Mouse (Mus musculus): ENCODE data around the gene Ppef1.

The Ppef1 gene

DNA sequence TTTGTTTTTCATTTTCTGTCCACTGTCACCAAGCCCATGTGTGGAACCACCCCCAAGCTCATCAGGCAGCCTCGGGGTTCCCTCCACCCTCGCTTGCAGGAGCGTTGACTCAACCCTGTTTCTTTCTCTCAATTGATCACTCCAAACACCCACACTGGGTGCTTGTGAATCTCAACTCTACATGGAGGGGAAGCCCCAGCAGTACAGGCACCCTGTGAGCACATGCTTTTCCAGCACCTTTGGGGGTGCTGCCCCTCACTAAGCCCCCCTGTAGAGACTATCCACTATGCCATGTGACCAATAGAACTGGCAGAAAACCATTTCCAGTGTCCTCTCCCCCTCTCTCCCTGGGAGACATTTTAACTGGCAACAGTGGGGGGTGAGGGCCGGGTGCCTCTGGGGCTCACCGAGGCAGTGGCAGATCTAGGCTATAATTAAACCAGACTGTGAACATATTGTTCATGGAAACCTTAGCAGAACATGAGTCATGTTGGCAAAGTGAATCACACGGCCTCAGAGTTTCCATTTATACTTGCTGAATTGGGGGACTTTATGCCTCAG is 131.5 kb downstream of the Ppef1 start:
- no peaks in the 10 kb centered on the region for H3K27me3 ChIP-seq (ENCODE audit: insufficient read depth, low read length)
- no peaks in the 10 kb centered on the region for H3K9me3 ChIP-seq (ENCODE audit: low read length)
- H3K36me3 ChIP-seq (ENCODE audit: insufficient read depth, low read length) = no peaks in the 10 kb centered on the region
- H3K4me3 ChIP-seq (replicated peaks; ENCODE audit: low read length) = no peak overlapping the region
- TF ChIP-seq CTCF (conservative IDR thresholded peaks at IDR 0.05; ENCODE audit: low read length) (no peak), NANOG (IDR thresholded peaks at IDR 0.05; ENCODE audit: borderline replicate concordance, low read length) (no peak), POU5F1 (IDR thresholded peaks at IDR 0.05; ENCODE audit: borderline replicate concordance, low read length) (no peak)
- H3K4me1 ChIP-seq (replicated peaks; ENCODE audit: low read depth, low read length) = no peaks in the 10 kb centered on the region

DNA sequence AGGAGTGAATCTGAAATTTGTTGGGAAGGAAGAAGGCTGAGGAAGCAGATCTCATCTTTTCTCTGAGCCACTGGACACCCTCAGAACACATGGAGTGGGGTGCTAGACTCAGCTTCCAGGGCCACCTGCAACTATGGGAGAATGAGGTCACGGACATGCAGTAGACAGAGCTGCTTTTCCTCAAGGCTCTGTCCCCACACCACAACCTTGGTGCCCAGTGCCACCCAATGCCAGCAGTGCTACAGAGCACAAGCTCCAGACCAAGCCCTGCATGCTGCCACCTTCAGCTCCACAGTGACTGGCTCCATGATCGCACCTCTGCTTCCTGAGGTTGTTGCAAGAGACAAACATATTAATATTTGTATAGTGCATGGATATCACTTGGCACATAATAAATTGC is 132.2 kb downstream of the Ppef1 start:
- no peak overlapping the region for H3K4me3 ChIP-seq (replicated peaks; ENCODE audit: low read length)
- TF ChIP-seq NANOG (IDR thresholded peaks at IDR 0.05; ENCODE audit: borderline replicate concordance, low read length) (no peak), POU5F1 (IDR thresholded peaks at IDR 0.05; ENCODE audit: borderline replicate concordance, low read length) (no peak), CTCF (conservative IDR thresholded peaks at IDR 0.05; ENCODE audit: low read length) (no peak)
- no peaks in the 10 kb centered on the region for H3K27me3 ChIP-seq (ENCODE audit: insufficient read depth, low read length)
- no peaks in the 10 kb centered on the region for H3K9me3 ChIP-seq (ENCODE audit: low read length)
- H3K4me1 ChIP-seq (replicated peaks; ENCODE audit: low read depth, low read length) = no peaks in the 10 kb centered on the region
- no peaks in the 10 kb centered on the region for H3K36me3 ChIP-seq (ENCODE audit: insufficient read depth, low read length)

DNA sequence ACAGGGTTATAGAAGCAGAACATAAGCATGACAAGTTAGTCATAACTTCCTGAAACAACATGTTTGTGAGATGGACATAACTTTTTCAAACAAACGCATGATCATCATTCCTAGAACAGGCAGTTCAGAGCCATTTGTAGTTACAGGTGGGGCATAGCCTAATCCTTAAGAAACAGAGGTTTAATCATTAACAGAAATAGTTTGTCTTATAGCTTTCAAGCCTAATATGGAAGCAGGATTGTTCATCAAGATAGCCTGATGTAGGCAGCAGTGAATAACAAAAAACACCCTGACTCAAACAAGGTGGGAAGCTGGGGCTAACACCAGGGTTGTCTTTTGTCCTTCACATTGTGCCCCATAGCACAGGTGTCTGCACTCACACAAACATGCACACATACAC is 132.8 kb downstream of the Ppef1 start:
- no peaks in the 10 kb centered on the region for H3K9me3 ChIP-seq (ENCODE audit: low read length)
- H3K36me3 ChIP-seq (ENCODE audit: insufficient read depth, low read length) = no peaks in the 10 kb centered on the region
- no peak for TF ChIP-seq NANOG (IDR thresholded peaks at IDR 0.05; ENCODE audit: borderline replicate concordance, low read length)
- TF ChIP-seq CTCF (conservative IDR thresholded peaks at IDR 0.05; ENCODE audit: low read length) = no peak
- no peak for TF ChIP-seq POU5F1 (IDR thresholded peaks at IDR 0.05; ENCODE audit: borderline replicate concordance, low read length)
- H3K4me3 ChIP-seq (replicated peaks; ENCODE audit: low read length) = no peak overlapping the region
- H3K27me3 ChIP-seq (ENCODE audit: insufficient read depth, low read length) = no peaks in the 10 kb centered on the region
- no peaks in the 10 kb centered on the region for H3K4me1 ChIP-seq (replicated peaks; ENCODE audit: low read depth, low read length)

DNA sequence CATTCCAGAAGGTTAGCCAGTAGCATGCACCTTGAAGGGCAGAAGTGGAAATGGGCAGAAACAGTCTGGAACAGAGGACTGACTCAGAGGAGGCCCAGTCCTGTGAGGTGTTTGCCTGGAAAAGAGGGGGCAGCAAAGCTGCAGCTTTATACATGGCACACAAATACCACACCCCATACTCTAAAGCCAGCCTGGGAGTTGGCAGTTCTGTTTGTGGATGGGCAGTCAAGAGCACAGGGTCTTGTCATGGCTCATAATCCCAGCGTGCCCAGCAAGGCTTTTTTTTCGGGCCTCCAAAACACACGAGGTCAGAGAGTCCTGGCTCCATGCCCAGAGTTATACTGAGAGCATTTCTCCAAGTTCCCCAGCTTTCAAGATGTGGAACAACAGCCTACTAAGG is 134.5 kb downstream of the Ppef1 start:
- no peaks in the 10 kb centered on the region for H3K27me3 ChIP-seq (ENCODE audit: insufficient read depth, low read length)
- H3K4me3 ChIP-seq (replicated peaks; ENCODE audit: low read length) = no peak overlapping the region
- no peaks in the 10 kb centered on the region for H3K9me3 ChIP-seq (ENCODE audit: low read length)
- no peaks in the 10 kb centered on the region for H3K4me1 ChIP-seq (replicated peaks; ENCODE audit: low read depth, low read length)
- H3K36me3 ChIP-seq (ENCODE audit: insufficient read depth, low read length) = no peaks in the 10 kb centered on the region
- no peak for TF ChIP-seq NANOG (IDR thresholded peaks at IDR 0.05; ENCODE audit: borderline replicate concordance, low read length)
- TF ChIP-seq CTCF (conservative IDR thresholded peaks at IDR 0.05; ENCODE audit: low read length) = no peak
- TF ChIP-seq POU5F1 (IDR thresholded peaks at IDR 0.05; ENCODE audit: borderline replicate concordance, low read length) = no peak

DNA sequence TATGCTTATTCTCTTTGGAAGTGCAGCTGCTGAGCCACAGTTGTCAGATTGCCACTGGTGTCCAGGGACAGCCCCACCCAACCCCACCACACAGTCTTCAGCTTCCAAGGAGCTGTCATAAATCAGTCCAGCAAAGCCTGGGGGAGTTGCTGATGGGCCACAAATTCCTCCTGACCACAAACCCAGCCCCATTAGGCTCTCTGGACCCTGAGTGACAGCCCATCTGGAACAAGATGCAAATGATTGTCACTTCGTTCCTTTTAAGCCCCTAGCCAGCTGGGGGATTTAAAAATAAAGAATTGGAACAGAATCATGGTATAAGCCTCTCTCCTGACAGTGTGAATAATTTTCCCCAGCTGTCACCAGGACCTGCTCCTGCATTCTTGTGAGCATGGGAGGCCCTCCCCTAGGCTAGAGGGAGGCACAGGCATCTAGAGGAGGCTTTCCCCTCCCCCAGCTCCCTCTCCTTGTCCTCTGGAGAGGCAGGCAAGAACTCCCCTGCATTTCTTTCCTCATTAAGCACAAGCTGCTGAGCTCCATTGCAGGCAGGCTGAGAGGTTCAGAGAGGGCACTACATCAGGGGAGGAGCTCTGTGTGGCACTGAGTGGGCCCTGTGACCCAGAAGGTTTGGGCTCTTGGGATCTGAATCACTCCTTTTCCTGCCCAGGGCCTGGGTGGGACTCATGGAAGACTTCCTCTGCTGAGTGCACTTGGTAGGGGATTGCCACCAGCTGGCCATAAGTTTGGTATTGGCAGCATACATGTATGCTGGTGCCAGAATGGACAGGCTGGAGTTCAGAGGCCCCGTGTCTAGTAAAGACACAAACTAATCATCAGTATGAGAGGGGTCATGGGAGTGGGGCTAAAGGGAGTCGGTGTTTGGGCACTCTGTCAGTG is 136.8 kb downstream of the Ppef1 start:
- TF ChIP-seq POU5F1 (IDR thresholded peaks at IDR 0.05; ENCODE audit: borderline replicate concordance, low read length) (no peak), CTCF (conservative IDR thresholded peaks at IDR 0.05; ENCODE audit: low read length) (no peak), NANOG (IDR thresholded peaks at IDR 0.05; ENCODE audit: borderline replicate concordance, low read length) (no peak)
- Histone ChIP-seq H3K27me3 (ENCODE audit: insufficient read depth, low read length) (no peaks in the 10 kb centered on the region), H3K4me3 (replicated peaks; ENCODE audit: low read length) (no peak overlapping the region)

DNA sequence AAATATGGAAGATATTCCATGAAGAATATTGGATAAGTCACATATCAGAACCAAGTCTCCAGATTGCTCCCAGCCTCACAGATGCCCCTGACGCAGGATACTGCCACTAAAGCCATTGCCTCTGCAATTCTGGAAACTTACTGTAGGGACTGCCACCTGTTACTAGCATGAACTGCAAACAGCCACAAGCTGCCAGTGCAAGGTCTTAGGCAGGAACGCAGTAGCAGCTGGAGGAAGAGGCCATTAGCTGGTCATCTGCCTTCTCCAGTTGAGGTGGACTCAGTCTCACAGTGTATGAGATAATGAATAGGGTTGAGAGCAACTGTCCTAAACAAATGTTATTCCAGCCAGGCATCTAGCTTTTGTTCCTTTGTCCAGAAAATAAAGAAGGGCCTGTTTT is 137.5 kb downstream of the Ppef1 start:
- no peaks in the 10 kb centered on the region for H3K36me3 ChIP-seq (ENCODE audit: insufficient read depth, low read length)
- H3K4me1 ChIP-seq (replicated peaks; ENCODE audit: low read depth, low read length) = no peaks in the 10 kb centered on the region
- H3K4me3 ChIP-seq (replicated peaks; ENCODE audit: low read length) = no peak overlapping the region

More for the DNA sequence above, 136.8 kb downstream of the Ppef1 start:
- Histone ChIP-seq H3K36me3 (ENCODE audit: insufficient read depth, low read length) (no peaks in the 10 kb centered on the region), H3K9me3 (ENCODE audit: low read length) (no peaks in the 10 kb centered on the region), H3K4me1 (replicated peaks; ENCODE audit: low read depth, low read length) (no peaks in the 10 kb centered on the region)

DNA sequence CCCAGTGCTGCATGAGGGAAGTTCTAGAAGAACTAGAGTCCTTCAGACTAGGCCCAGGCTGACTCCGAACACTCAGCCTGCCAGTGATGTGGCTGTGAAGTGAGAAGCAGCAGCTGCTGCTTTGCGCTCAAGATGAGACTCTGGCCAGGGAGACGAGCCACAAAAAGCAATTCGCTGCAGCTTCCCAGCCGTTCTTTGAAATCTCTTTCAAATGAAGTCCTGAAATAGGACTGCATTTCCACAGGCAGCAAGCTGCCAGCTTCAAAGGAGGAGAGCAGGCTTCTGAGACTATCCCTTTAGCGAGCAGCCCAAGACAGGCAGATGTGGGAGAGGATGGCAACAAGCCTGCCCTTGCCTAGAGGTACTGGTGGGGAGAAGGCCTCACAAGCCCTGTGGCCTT is 142.6 kb downstream of the Ppef1 start:
- no peaks in the 10 kb centered on the region for H3K9me3 ChIP-seq (ENCODE audit: low read length)
- H3K36me3 ChIP-seq (ENCODE audit: insufficient read depth, low read length) = 0 out of 2 replicates have a peak, but pooled peaks cover 3% of the 10 kb centered on the region
- H3K4me1 ChIP-seq (replicated peaks; ENCODE audit: low read depth, low read length) = no peaks in the 10 kb centered on the region
- TF ChIP-seq NANOG (IDR thresholded peaks at IDR 0.05; ENCODE audit: borderline replicate concordance, low read length) (no peak), CTCF (conservative IDR thresholded peaks at IDR 0.05; ENCODE audit: low read length) (no peak), POU5F1 (IDR thresholded peaks at IDR 0.05; ENCODE audit: borderline replicate concordance, low read length) (no peak)
- H3K4me3 ChIP-seq (replicated peaks; ENCODE audit: low read length) = no peak overlapping the region
- no peaks in the 10 kb centered on the region for H3K27me3 ChIP-seq (ENCODE audit: insufficient read depth, low read length)

More for the DNA sequence above, 137.5 kb downstream of the Ppef1 start:
- Histone ChIP-seq H3K9me3 (ENCODE audit: low read length) (no peaks in the 10 kb centered on the region), H3K27me3 (ENCODE audit: insufficient read depth, low read length) (no peaks in the 10 kb centered on the region)
- TF ChIP-seq NANOG (IDR thresholded peaks at IDR 0.05; ENCODE audit: borderline replicate concordance, low read length) = no peak
- TF ChIP-seq CTCF (conservative IDR thresholded peaks at IDR 0.05; ENCODE audit: low read length) = no peak
- no peak for TF ChIP-seq POU5F1 (IDR thresholded peaks at IDR 0.05; ENCODE audit: borderline replicate concordance, low read length)

DNA sequence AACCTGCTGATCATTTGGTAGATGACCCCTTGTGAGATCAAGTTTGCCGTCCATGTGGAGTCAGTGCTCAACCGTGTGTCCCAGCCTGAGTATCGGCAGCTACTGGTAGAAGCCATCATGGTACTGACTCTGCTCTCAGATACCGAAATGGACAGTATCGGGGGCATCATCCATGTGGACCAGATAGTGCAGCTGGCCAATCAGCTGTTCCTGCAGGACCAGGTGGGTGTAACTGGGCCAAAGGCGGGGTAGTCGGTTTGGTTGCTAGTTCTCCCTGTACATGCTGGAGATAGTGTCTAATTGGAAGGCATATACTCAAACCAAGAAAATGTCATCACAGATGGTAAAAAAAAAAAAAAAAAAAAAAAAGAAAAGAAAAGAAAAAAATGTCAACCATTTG is 145.4 kb downstream of the Ppef1 start:
- H3K4me1 ChIP-seq (replicated peaks; ENCODE audit: low read depth, low read length) = no peaks in the 10 kb centered on the region
- H3K36me3 ChIP-seq (ENCODE audit: insufficient read depth, low read length) = peaks cover 10% of the 10 kb centered on the region
- H3K9me3 ChIP-seq (ENCODE audit: low read length) = no peaks in the 10 kb centered on the region
- no peak overlapping the region for H3K4me3 ChIP-seq (replicated peaks; ENCODE audit: low read length)
- H3K27me3 ChIP-seq (ENCODE audit: insufficient read depth, low read length) = no peaks in the 10 kb centered on the region
- TF ChIP-seq NANOG (IDR thresholded peaks at IDR 0.05; ENCODE audit: borderline replicate concordance, low read length) (no peak), CTCF (conservative IDR thresholded peaks at IDR 0.05; ENCODE audit: low read length) (no peak), POU5F1 (IDR thresholded peaks at IDR 0.05; ENCODE audit: borderline replicate concordance, low read length) (no peak)
